Mouse (Mus musculus) embryonic facial prominence, embryonic 13.5 days (tissue): Measurements from ENCODE around the gene Ddost. TPM values are rescaled to one million over a fixed set of nuclear protein-coding genes. Genes with fewer than 3 reads are reported as not detected.

ENCODE experiments used
- ATAC-seq: fragments of 200-750 bp; cut with Nextera tagmentation; 2 replicates; pipeline ENCODE4 v1.8.0; 2017; ENCODE audit warnings: low read depth; ENCODE audit not compliant: insufficient number of reproducible peaks, insufficient read depth, low FRiP score, low TSS enrichment
- H3K27ac ChIP-seq: fragments of 300-500 bp; sonication (generic); 2 replicates; pipeline ENCODE4 v1.5.1; 2015; ENCODE audit warnings: moderate library complexity, mild to moderate bottlenecking, inconsistent platforms
- H3K27me3 ChIP-seq: fragments of 300-500 bp; sonication (generic); 2 replicates; pipeline ENCODE4 v1.6.1; 2015; ENCODE audit warnings: mild to moderate bottlenecking, inconsistent platforms
- H3K36me3 ChIP-seq: fragments of 300-500 bp; sonication (generic); 2 replicates; pipeline ENCODE4 v1.6.1; 2015; ENCODE audit warnings: mild to moderate bottlenecking, inconsistent platforms
- H3K4me1 ChIP-seq: fragments of 300-500 bp; sonication (generic); 2 replicates; pipeline ENCODE4 v1.6.1; 2015; ENCODE audit warnings: inconsistent platforms
- H3K4me2 ChIP-seq: fragments of 300-500 bp; sonication (generic); 2 replicates; pipeline ENCODE4 v1.6.1; 2015; ENCODE audit warnings: moderate library complexity, mild to moderate bottlenecking, inconsistent platforms
- H3K4me3 ChIP-seq: fragments of 300-500 bp; sonication (generic); 2 replicates; pipeline ENCODE4 v1.5.1; 2015; ENCODE audit warnings: mild to moderate bottlenecking, inconsistent platforms
- H3K9ac ChIP-seq: fragments of 300-500 bp; sonication (generic); 2 replicates; pipeline ENCODE4 v1.6.1; 2015; ENCODE audit warnings: mild to moderate bottlenecking, inconsistent platforms
- H3K9me3 ChIP-seq: fragments of 300-500 bp; sonication (generic); 2 replicates; pipeline ENCODE4 v1.6.1; 2016; ENCODE audit warnings: inconsistent platforms
- WGBS: fragments of 180-500 bp; shearing (Covaris S2); methylation state at CpG from one replicate; pipeline ENCODE4 v1.1.7; 2015; ENCODE audit warnings: mixed read lengths; 5-methylcytosine and 5-hydroxymethylcytosine counted together
- polyA plus RNA-seq: library from polyadenylated mRNA; unstranded; fragments of >200 nt; fragmentation: Nextera tagmentation; extraction: Ambion mirVana; gene quantifications from 2 replicates; pipeline ENCODE4 v1.2.1, GENCODE M21; 2015

Ddost gene
- polyA plus RNA-seq: 317 and 321 TPM in 2 replicates

- peak within 1 kb of the TSS; percentile 48 for H3K27ac ChIP-seq
- H3K27me3 ChIP-seq: no peaks in the 10 kb centered on the region
- H3K9ac ChIP-seq: peak within 1 kb of the TSS; percentile 96
- WGBS: under 1% methylated on average over 64 of the region's 64 CpGs
- H3K4me1 ChIP-seq: peaks cover 27% of the 10 kb centered on the region
- peak within 1 kb of the TSS; percentile 98 for H3K4me3 ChIP-seq
- ATAC-seq: peak; percentile 99
- no peaks in the 10 kb centered on the region for H3K9me3 ChIP-seq
- H3K36me3 ChIP-seq: peaks cover 29% of the 10 kb centered on the region
- peak within 1 kb of the TSS; percentile 92 for H3K4me2 ChIP-seq
Observed at GRCm38 (mm10) chr4:138304340-138305104, at the start of gene Ddost. TSS of gene Ddost (plus strand) at chr4:138304730.

GRCm38 (mm10) chr4:138257116-138257687 lies 47.3 kb upstream of the Ddost start:
- 79% methylated on average over 22 of the region's 22 CpGs for WGBS
- Histone ChIP-seq H3K4me2 (no peak overlapping the region), H3K4me3 (no peak overlapping the region), H3K27me3 (peaks cover 10% of the 10 kb centered on the region), H3K4me1 (peaks cover 10% of the 10 kb centered on the region), H3K9ac (no peak overlapping the region), H3K9me3 (no peaks in the 10 kb centered on the region), H3K27ac (no peak overlapping the region), H3K36me3 (no peaks in the 10 kb centered on the region)
- ATAC-seq: no peak

DNA sequence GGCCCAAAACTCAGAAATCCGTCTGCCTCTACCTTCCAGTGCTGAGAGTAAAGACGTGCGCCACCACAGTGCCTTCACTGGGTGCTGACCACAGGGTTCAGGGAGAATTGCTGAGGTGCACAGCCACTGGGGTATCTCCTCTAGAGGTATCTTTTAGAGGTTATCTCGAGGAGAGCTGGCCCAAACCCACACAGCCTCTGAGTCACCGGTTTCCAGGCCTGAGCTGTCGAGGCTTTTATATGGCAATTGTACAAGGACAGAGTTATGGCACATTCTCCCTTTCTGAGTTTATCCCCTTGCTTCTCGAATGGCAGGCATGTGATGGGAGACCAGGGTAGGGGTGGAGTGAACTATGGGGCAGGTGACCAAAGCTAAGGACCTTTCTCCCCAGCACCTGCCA lies 45.9 kb upstream of the Ddost start:
- Histone ChIP-seq H3K27ac (no peak overlapping the region), H3K9ac (no peak overlapping the region), H3K4me2 (no peak overlapping the region), H3K9me3 (no peaks in the 10 kb centered on the region), H3K27me3 (peaks cover 9% of the 10 kb centered on the region; the same call in 1 of the 2 replicates), H3K4me3 (no peak overlapping the region), H3K36me3 (no peaks in the 10 kb centered on the region), H3K4me1 (peaks cover 7% of the 10 kb centered on the region)
- WGBS: 78% methylated on average over 7 of the region's 7 CpGs
- ATAC-seq: no peak

DNA sequence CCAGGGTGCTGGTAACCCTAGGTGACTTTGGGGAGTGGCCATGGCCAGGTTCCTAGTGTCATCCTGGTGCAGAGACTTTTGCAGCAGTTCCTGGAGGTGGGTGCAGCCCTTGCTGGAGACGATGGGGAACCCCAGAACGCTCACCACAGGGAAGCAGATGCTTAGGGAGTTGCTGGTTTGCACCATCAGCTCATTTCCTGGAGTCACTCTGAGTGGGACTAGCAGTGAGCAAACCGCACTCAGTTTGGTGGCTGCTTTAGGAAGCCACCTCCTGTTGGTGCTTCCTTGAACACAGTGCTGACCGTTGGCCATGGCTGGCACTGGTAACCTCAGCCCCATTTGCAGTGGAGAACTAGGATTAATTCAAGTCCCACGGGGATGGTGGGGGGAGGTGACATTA lies 45.0 kb upstream of the Ddost start:
- Histone ChIP-seq H3K4me1 (peaks cover 7% of the 10 kb centered on the region), H3K9me3 (no peaks in the 10 kb centered on the region), H3K36me3 (no peaks in the 10 kb centered on the region), H3K27me3 (peaks cover 17% of the 10 kb centered on the region), H3K4me2 (no peak overlapping the region), H3K27ac (no peak overlapping the region), H3K9ac (no peak overlapping the region), H3K4me3 (no peak overlapping the region)
- no peak for ATAC-seq
- WGBS: 84% methylated on average over 5 of the region's 5 CpGs

DNA sequence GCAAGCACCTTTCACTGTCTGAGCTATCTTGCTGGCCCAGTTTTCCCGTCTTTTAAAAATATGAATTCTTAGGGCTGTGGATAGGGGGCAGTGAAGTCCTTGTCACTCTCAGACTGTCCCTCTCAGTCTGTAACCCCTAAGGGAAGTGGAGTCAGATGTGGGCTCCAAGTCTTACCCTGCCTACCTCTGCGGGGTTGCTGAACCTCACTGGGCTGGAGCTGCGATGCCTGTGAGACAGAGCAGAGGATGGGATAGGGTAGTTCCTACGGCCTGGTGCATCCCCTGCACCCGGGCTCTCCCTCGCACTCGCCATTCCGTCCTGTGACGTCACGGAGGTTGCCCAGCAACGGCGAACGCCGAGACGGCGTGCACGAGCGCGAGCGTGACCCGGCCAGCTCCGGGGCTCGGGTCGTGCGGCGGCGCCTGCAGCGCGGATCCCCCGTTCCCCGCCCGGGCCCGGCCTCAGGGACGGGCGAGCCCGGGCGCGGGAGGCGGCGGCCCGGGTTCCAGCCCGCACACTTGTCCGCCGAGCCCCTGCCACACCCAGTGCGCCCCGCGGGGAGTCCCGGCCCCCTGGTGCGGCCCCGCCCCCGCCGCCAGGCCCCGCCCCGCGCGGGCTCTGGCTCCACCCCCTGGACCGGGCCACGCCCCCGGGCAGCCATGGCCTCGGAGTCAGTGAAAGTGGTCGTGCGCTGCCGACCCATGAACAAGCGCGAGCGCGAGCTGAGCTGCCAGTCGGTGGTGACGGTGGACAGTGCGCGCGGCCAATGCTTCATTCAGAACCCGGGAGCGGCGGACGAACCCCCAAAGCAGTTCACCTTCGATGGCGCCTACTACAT lies 42.5 kb upstream of the Ddost start:
- H3K27ac ChIP-seq: no peak overlapping the region
- peak; percentile 82 for ATAC-seq
- H3K4me2 ChIP-seq: peak overlapping the region; percentile 84
- H3K27me3 ChIP-seq: peaks cover 20% of the 10 kb centered on the region
- H3K9me3 ChIP-seq: no peaks in the 10 kb centered on the region
- H3K4me1 ChIP-seq: peaks cover 7% of the 10 kb centered on the region
- H3K36me3 ChIP-seq: no peaks in the 10 kb centered on the region
- H3K4me3 ChIP-seq: peak overlapping the region; percentile 70
- under 1% methylated on average over 75 of the region's 78 CpGs for WGBS
- H3K9ac ChIP-seq: peak overlapping the region; percentile 69

GRCm38 (mm10) chr4:138267869-138268268 lies 36.7 kb upstream of the Ddost start:
- H3K36me3 ChIP-seq: no peaks in the 10 kb centered on the region
- no peak overlapping the region for H3K4me2 ChIP-seq
- 88% methylated on average over 10 of the region's 10 CpGs for WGBS
- H3K9me3 ChIP-seq: no peaks in the 10 kb centered on the region
- no peak overlapping the region for H3K27ac ChIP-seq
- H3K27me3 ChIP-seq: peaks cover 18% of the 10 kb centered on the region
- ATAC-seq: no peak
- no peak overlapping the region for H3K4me3 ChIP-seq
- H3K9ac ChIP-seq: no peak overlapping the region
- peaks cover 5% of the 10 kb centered on the region for H3K4me1 ChIP-seq

- no peak overlapping the region for H3K4me3 ChIP-seq
- H3K4me1 ChIP-seq: 0 out of 2 replicates have a peak, but pooled peaks cover 3% of the 10 kb centered on the region
- no peak overlapping the region for H3K27ac ChIP-seq
- WGBS: 66% methylated on average over 14 of the region's 14 CpGs
- no peaks in the 10 kb centered on the region for H3K9me3 ChIP-seq
- H3K27me3 ChIP-seq: no peaks in the 10 kb centered on the region
- no peak overlapping the region for H3K4me2 ChIP-seq
- H3K36me3 ChIP-seq: no peaks in the 10 kb centered on the region
- H3K9ac ChIP-seq: no peak overlapping the region
- ATAC-seq: no peak
Observed at GRCm38 (mm10) chr4:138272011-138272997, 32.2 kb upstream of the Ddost start.

GRCm38 (mm10) chr4:138278346-138278745 lies 26.2 kb upstream of the Ddost start:
- no peaks in the 10 kb centered on the region for H3K27me3 ChIP-seq
- no peak for ATAC-seq
- H3K9ac ChIP-seq: no peak overlapping the region
- no peak overlapping the region for H3K4me3 ChIP-seq
- H3K36me3 ChIP-seq: no peaks in the 10 kb centered on the region
- H3K4me2 ChIP-seq: no peak overlapping the region
- no peaks in the 10 kb centered on the region for H3K9me3 ChIP-seq
- H3K27ac ChIP-seq: no peak overlapping the region
- no peaks in the 10 kb centered on the region for H3K4me1 ChIP-seq
- WGBS: 73% methylated on average over 7 of the region's 7 CpGs

DNA sequence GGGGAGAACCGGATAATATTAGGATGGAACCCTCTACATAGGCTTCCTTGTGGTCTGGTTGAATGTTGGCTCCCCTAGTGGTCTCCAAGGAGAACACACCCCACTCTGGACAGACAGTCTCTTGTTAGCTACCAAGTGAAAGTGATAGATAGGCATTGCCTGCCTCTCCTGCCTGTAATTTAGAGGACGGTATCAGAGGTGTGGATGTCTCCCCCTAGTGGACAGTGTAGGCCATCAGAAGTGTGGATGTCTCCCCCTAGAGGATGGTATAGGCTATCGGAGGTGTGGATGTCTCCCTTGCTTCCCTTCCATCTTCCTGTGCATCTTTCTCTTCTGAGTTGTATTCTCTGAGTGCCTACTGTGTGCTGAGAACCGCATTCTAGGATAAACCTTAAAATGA lies 21.7 kb upstream of the Ddost start:
- Histone ChIP-seq H3K9me3 (0 out of 2 replicates have a peak, but pooled peaks cover 3% of the 10 kb centered on the region), H3K9ac (no peak overlapping the region), H3K4me3 (no peak overlapping the region), H3K4me2 (no peak overlapping the region), H3K27ac (no peak overlapping the region), H3K36me3 (no peaks in the 10 kb centered on the region), H3K4me1 (no peaks in the 10 kb centered on the region), H3K27me3 (0 out of 2 replicates have a peak, but pooled peaks cover 5% of the 10 kb centered on the region)
- ATAC-seq: no peak
- 26% methylated on average over 4 of the region's 4 CpGs for WGBS

DNA sequence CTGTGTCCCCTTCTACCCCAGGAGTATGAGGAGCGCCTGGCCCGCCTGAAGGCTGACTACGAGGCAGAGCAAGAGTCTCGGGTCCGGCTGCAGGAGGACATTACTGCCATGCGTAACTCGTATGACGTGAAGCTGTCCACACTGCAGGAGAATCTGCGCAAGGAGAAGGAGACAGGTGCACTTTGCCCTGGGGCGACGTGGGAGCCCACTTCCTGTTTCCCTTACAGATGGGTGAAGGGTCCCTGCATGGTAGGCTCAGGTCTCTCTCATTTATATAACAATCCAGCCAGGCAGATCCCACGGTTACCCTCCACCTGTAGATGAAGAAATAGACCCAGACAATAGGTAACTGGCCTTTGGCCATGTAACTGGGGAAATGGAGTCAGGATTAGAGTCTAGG lies 18.1 kb upstream of the Ddost start:
- 0 out of 2 replicates have a peak, but pooled peaks cover 3% of the 10 kb centered on the region for H3K9me3 ChIP-seq
- no peak overlapping the region for H3K4me3 ChIP-seq
- 0 out of 2 replicates have a peak, but pooled peaks cover 5% of the 10 kb centered on the region for H3K27me3 ChIP-seq
- no peak overlapping the region for H3K9ac ChIP-seq
- H3K4me1 ChIP-seq: no peaks in the 10 kb centered on the region
- no peak overlapping the region for H3K27ac ChIP-seq
- no peak overlapping the region for H3K4me2 ChIP-seq
- no peak for ATAC-seq
- WGBS: 83% methylated on average over 12 of the region's 12 CpGs
- no peaks in the 10 kb centered on the region for H3K36me3 ChIP-seq
